Mouse (Mus musculus) gastrocnemius, adult 2 months (tissue): ENCODE results near the gene Gm20388. TPM values are rescaled to one million over a fixed set of nuclear protein-coding genes. Genes with fewer than 3 reads are reported as not detected.
"Not testable (repeated sequence)": the region's sequence is repeated elsewhere in the genome, so short reads cannot be mapped to it uniquely, and the experiment has no call there.

ENCODE experiments used
- DNase-seq: peaks from one replicate; pipeline ENCODE4 v3.0.0; 2022
- H3K27ac ChIP-seq: fragments of 200-600 bp; 2 replicates; pipeline ENCODE4 v1.8.1; 2022; ENCODE audit warnings: mild to moderate bottlenecking
- H3K4me3 ChIP-seq: fragments of 200-600 bp; 2 replicates; pipeline ENCODE4 v1.8.1; 2022; ENCODE audit warnings: mild to moderate bottlenecking, moderate library complexity
- CTCF ChIP-seq: fragments of 200-600 bp; IDR thresholded peaks from 2 replicates; pipeline ENCODE4 v1.8.1; 2022; ENCODE audit warnings: antibody characterized with exemption, mild to moderate bottlenecking, moderate library complexity
- intact Hi-C: fragments of 180-260 bp; cut with DNase I; formaldehyde crosslinking; loops from one replicate; pipeline ENCODE4 v1.15.1; 2025
- total RNA-seq, 2 experiments: library from RNA; stranded (reverse); gene quantifications; 2 replicates each; pipeline ENCODE4 v1.2.3; 2021

Gm20388 gene
- total RNA-seq, 2 experiments from 2014 or later: 6.1 to 15.0 TPM

DNA sequence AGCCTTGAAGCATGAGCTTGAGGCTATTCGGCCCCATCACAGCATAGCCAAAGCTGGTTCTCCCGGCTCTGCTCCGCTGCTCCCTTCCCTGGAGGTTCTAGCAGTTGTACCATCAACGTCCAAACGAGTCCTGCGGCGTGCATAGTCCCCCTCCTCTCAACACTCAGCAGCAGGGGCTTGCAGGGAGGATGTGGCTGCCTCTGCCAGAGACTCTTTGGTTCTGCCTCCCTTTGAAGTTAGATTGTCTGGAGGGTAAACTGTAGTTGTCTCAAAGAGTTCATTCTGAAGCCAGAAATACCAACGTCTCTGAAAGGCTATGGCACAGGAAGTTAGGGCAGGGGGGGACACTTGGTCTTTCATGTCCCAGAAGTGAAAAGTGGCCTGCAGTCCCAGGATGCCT lies 3493.9 kb downstream of the Gm20388 start:
- no peak overlapping the region for H3K4me3 ChIP-seq
- intact Hi-C loops: no loop called here
- no peak for TF ChIP-seq CTCF
- no peak overlapping the region for H3K27ac ChIP-seq
- DNase-seq: no peak

DNA sequence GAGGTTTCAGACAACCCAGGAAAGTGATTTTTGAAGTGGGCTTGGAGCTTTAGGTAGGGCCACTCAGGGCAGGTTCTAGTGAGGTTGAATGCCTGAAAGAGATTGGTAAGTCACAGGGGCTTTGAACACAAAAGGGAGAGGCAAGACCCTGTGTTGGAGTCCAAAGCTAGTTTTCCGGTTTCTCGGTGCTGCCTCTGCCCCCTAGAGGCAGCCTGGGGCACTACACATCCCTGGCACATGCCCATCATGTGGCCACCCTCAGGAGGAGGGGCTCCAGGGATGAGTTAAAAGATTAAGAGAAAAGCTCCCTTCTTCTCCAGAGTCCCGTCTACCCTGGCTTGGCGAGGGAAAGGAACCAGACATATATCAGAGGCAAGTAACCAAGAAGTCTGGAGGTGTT lies 3496.1 kb downstream of the Gm20388 start, which contains the start of gene Mc1r:
TSS of gene Mc1r (plus strand) at position 322 of the 400 bp plus-strand sequence.
- Histone ChIP-seq H3K4me3 (peak within 1 kb of the TSS; percentile 40), H3K27ac (no peak within 1 kb of the TSS)
- peak; percentile 95 for TF ChIP-seq CTCF
- DNase-seq: peak; percentile 72
- intact Hi-C loops: no loop called here

DNA sequence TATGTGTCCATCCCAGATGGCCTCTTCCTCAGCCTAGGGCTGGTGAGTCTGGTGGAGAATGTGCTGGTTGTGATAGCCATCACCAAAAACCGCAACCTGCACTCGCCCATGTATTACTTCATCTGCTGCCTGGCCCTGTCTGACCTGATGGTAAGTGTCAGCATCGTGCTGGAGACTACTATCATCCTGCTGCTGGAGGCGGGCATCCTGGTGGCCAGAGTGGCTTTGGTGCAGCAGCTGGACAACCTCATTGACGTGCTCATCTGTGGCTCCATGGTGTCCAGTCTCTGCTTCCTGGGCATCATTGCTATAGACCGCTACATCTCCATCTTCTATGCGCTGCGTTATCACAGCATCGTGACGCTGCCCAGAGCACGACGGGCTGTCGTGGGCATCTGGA lies 3497.0 kb downstream of the Gm20388 start:
- H3K27ac ChIP-seq: no peak overlapping the region
- no peak overlapping the region for H3K4me3 ChIP-seq
- intact Hi-C loops: no loop called here
- DNase-seq: peak; percentile 11
- no peak for TF ChIP-seq CTCF

DNA sequence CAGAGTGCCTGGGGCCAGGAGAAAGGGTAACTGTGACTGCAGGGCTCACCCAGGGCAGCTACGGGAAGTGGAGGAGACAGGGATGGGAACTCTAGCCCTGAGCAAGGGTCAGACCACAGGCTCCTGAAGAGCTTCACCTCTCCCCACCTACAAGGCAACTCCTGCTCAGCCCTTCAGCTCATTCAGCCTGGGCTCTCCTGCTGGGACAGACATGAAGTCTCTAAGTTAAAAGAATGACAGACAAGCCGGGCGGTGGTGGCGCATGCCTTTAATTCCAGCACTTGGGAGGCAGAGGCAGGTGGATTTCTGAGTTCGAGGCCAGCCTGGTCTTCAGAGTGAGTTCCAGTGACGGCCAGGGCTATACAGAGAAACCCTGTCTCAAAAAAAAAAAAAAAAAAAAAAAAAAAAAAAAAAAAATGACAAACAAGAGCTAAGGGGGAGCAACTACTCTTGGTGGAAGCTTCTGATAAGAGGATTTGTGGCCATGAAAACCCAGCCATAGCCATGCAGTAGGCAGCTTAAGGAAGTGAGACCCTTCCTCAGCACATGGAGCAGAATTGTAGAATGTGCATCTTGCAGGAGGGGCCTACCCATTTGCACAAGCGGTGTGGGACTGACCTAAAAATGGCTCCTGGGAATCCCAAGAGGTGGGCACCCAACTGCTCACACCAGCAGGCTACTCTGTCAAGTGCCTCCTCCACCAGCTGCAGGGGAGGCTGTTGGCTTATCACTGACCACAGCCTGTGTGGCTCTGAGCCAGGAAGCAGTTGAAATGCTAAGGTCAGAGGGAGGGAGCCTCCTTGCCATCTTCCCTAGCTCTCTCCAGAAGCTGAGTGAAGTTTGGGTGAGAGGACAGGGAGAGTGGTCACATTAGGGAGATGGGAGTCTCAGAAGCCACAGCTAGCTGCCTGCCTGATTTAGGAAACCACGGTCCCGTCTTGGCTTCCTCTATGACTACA lies 3498.2 kb downstream of the Gm20388 start:
- H3K27ac ChIP-seq: no peak overlapping the region
- H3K4me3 ChIP-seq: no peak overlapping the region
- DNase-seq: peak; percentile 17
- intact Hi-C loops: no loop called here
- no peak for TF ChIP-seq CTCF

DNA sequence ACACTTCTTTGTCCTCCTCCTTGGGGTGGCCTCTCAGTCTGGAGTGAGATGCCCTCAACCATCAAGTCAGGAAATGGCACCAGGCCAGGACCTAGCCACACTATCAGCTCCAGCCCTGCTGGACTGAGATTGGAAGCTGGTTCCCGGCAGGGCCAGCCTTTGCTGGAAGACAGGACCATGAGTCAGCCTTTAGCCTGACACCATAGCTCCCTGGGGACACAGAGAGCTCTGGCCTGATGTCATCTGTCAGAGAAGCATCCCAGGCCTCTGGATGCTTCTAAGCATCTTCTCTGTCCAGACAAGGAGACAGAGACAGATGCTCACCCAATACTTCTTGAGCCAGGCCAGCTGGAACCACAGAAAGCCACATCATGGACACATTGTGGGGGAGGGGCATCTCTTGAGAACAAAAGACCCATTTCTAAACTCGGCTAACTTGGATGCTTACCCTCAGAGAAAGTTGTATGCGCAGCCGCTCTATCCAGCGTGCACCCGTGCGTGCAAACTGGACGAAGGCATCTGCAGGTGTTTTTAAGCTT lies 3499.5 kb downstream of the Gm20388 start:
- Histone ChIP-seq H3K4me3 (no peak overlapping the region), H3K27ac (no peak overlapping the region)
- peak; percentile 62 for DNase-seq
- intact Hi-C loops: no loop called here
- TF ChIP-seq CTCF: no peak

DNA sequence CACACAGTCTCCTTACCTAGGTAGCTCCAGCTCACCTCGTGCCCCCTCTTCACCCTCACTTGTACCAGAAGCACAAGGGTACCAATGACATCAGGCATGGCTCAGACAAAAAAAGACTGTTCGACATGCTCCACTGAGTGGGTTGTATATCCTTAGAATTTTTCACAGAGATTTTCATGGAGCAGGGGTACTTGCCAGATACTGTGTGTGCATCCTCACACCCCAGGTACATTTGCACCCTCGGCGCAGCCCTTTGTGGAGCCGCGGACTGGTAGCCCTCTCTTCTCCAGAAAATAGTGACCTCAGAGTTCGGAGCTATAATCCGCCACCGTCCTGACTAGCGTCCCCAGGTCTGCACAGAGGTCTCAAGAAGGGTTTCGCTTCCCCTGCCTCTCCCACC lies 3500.1 kb downstream of the Gm20388 start:
- Histone ChIP-seq H3K4me3 (peak overlapping the region; percentile 57), H3K27ac (no peak overlapping the region)
- no peak for TF ChIP-seq CTCF
- intact Hi-C loops: no loop called here
- DNase-seq: peak; percentile 15

DNA sequence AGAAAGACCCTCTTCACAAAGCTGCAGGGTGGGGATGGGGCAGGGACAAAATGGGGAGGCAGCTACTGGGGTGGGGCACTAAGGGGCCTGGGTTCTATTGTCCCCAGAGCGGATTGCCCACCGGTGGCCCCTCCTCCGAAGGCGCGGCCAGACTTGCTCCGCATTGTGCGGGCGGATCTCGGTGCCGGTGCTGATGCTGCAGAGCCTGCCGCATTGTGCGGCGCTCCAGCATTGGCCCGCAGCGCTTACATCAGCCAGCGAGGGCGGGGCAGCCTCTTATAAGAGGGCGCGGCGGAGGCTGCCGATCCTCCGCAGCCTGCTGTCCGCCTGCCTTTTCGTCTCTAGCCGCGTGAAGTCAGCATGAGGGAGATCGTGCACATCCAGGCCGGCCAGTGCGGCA lies 3500.6 kb downstream of the Gm20388 start, which contains the start of gene Tubb3:
TSS of gene Tubb3 (plus strand) at position 179 of the 400 bp plus-strand sequence.
- DNase-seq: peak; percentile 62
- Histone ChIP-seq H3K4me3 (peak within 1 kb of the TSS; percentile 57), H3K27ac (no peak within 1 kb of the TSS)
- TF ChIP-seq CTCF: no peak
- intact Hi-C loops: no loop called here

DNA sequence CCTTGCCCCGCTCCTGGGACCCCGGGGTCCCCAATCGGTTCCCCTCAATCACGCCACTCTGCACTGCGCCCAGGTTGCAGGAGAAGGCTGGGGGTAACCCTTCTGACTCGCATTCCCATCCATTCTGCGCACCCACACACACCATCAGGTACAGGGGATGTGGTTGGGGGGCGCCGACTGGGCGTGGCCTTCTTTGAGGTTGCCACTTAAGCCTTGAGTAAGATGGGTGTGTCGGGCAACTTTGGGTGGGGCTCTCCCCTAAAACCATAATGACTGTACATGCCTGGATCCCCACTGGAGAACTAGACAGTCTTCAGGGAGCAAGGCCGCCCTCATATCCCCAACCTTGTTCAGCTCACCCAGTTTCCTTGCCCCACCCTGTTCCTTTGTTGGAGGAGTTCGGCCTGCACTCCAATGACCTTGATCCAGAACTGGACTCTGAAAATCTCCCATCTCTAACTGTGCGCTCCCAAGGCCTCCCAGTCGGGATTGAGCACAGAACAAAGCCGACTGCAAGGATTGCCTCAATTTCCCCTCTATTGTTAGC lies 3501.2 kb downstream of the Gm20388 start:
- TF ChIP-seq CTCF: no peak
- peak overlapping the region; percentile 57 for H3K4me3 ChIP-seq
- no peak overlapping the region for H3K27ac ChIP-seq
- no peak for DNase-seq
- intact Hi-C loops: no loop called here

DNA sequence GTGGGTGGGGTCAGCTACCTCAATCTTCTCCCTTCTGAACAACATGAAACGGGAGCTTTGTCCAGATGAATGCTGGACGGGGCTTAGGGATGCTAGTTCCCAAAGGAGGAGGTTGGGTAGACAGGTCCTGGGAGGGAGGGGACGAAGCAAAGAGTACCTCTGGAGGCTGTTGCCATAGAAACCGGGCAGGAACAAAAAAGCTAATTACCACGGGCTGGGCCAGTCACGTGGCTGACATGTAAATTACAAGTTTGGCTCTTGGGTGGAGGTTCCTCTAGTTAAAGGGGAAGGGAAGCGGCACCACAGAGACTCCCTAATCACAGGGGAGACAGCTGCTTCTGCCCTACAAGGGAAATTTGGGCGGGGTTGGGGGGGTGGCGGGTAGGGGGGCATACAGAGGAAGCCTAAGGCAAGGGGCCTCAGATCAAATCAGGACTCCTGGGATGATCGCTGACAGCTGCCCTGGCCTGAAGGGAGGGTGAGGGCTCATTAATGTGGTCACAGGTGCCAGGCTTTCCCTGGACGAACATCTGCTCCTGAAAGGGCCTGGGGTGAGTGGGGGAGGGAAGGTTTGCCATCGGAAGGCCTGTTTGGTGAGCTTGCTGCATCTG lies 3502.0 kb downstream of the Gm20388 start:
- no peak for TF ChIP-seq CTCF
- intact Hi-C loops: no loop called here
- H3K4me3 ChIP-seq: no peak overlapping the region
- peak; percentile 16 for DNase-seq
- H3K27ac ChIP-seq: no peak overlapping the region

DNA sequence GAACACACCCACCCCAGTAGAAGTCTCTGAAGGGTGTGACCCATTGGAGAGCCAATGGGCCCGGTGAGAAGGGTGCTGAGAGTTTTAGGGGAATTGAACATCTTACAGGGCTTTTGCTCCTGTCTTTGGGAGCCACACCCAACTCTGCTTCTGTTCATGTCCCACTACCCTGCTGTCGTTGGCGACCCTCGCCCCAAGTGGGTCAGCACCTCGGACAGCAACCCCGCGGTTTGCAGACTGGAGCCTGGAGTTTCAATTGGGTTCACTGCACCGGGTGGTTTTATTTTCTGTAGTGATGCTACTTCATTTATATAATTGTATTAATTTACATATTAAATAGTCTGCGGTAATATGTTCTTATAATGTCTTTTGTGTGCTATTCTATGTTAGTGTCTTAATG lies 3503.6 kb downstream of the Gm20388 start:
- intact Hi-C loops: no loop called here

DNA sequence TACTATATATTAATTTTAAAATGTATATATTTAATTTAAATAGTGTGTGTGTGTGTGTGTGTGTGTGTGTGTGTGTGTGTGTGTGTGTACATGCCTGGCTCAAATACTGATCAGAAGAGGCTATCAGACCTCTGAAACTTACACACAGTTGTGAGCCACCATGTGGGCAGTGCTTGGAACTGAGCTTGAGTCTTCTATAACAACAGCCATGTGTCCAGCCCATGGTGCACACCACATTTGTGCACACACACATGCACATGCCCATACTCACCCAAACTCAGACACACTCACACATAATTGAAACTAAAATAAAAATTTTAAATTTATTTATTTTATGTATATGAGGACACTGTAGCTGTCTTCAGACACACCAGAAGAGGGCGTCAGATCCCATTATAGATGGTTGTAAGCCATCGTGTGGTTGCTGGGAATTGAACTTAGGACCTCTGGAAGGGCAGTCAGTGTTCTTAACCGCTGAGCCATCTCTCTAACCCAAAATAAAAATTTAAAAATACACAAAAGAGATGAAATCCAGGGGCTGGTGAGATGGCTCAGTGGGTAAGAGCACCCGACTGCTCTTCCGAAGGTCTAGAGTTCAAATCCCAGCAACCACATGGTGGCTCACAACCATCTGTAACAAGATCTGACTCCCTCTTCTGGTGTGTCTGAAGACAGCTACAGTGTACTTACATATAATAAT lies 3504.5 kb downstream of the Gm20388 start:
- intact Hi-C loops, DNase-seq, H3K4me3 ChIP-seq, H3K27ac ChIP-seq: not testable (repeated sequence)

More for the DNA sequence above, 3503.6 kb downstream of the Gm20388 start:
- DNase-seq: no peak
- no peak overlapping the region for H3K4me3 ChIP-seq
- TF ChIP-seq CTCF: no peak
- no peak overlapping the region for H3K27ac ChIP-seq
